ENCODE assay signal across 10 mouse cellular contexts in genomic region chrX:159459006-159459654, GRCm38 (mm10). TPM values are rescaled to one million over a fixed set of nuclear protein-coding genes. Genes with fewer than 3 reads are reported as not detected.
DNase-seq lines count a peak whose midpoint lies in the region; ATAC-seq and TF ChIP-seq lines count a peak whose summit lies in the region.
"Had no signal": no experiment of that assay in that cellular context is flagged by ENCODE, and none has a peak within 500 bp of the region (broad histone marks: within the 10 kb centered on the region; RNA-seq: fewer than 3 reads in every experiment).

No protein-coding gene starts in this region.

- H3K4me3 ChIP-seq in forebrain, embryonic 13.5 days = peak overlapping the region; percentile 21
- H3K4me3 ChIP-seq in midbrain, embryonic 12.5 days = peak overlapping the region; percentile 32
- H3K4me3 ChIP-seq: heart, embryonic 13.5 days had no signal

- no peaks in the 10 kb centered on the region for H3K4me1 ChIP-seq in forebrain, embryonic 13.5 days
- H3K4me1 ChIP-seq in midbrain, embryonic 12.5 days = peaks cover 2% of the 10 kb centered on the region; the same call in 1 of the 2 replicates
- H3K4me1 ChIP-seq: heart, embryonic 13.5 days had no signal

- peak overlapping the region; percentile 46 for H3K4me2 ChIP-seq in forebrain, embryonic 13.5 days
- peak overlapping the region; percentile 42 for H3K4me2 ChIP-seq in midbrain, embryonic 12.5 days (replicated peaks)
- H3K4me2 ChIP-seq: heart, embryonic 13.5 days had no signal

- H3K36me3 ChIP-seq in forebrain, embryonic 13.5 days (ENCODE audit: poor library complexity, severe bottlenecking) = no peaks in the 10 kb centered on the region
- no peaks in the 10 kb centered on the region for H3K36me3 ChIP-seq in midbrain, embryonic 12.5 days
- H3K36me3 ChIP-seq: heart, embryonic 13.5 days had no signal

- 0 out of 2 replicates have a peak overlapping the region, but pooled peaks have one; percentile 37 for H3K9ac ChIP-seq in forebrain, embryonic 13.5 days
- H3K9ac ChIP-seq in midbrain, embryonic 12.5 days (replicated peaks) = 0 out of 2 replicates have a peak overlapping the region, but pooled peaks have one; percentile 31
- H3K9ac ChIP-seq: heart, embryonic 13.5 days had no signal

- DNase-seq in adrenal gland, postnatal 10 days = peak; percentile 9
- no peak for DNase-seq in adrenal gland, adult 2 months
- DNase-seq in brain, embryonic 14.5 days (ENCODE audit: low read depth) = peak; percentile 75
- DNase-seq in frontal cortex, postnatal 10 days (ENCODE audit: low spot score in 2 of 2) = no peak
- no peak for DNase-seq in spleen, postnatal 36 days (ENCODE audit: low spot score in 2 of 2)
- no peak for DNase-seq in adrenal gland, postnatal 25 days
- DNase-seq: thymus, postnatal 36 days had no signal

- no peak for TF ChIP-seq POLR2A in brain, embryonic 14.5 days (IDR thresholded peaks at IDR 0.05; ENCODE audit: borderline replicate concordance, extremely low read depth, insufficient read depth, insufficient read length, poor library complexity, severe bottlenecking)

- WGBS in forebrain, embryonic 13.5 days = 41% methylated on average over 7 of the region's 7 CpGs
- WGBS in midbrain, embryonic 12.5 days = 41% methylated on average over 7 of the region's 7 CpGs

- peak; percentile 88 for ATAC-seq in forebrain, embryonic 13.5 days
- peak; percentile 97 for ATAC-seq in midbrain, embryonic 12.5 days (ENCODE audit: low FRiP score, low read depth)

- TF ChIP-seq CTCF in brain, embryonic 14.5 days (IDR thresholded peaks at IDR 0.05; ENCODE audit: borderline replicate concordance, extremely low read depth, insufficient read depth, insufficient read length) = no peak

- H3K27me3 ChIP-seq in forebrain, embryonic 13.5 days = no peaks in the 10 kb centered on the region
- H3K27me3 ChIP-seq in midbrain, embryonic 12.5 days = no peaks in the 10 kb centered on the region
- H3K27me3 ChIP-seq: heart, embryonic 13.5 days had no signal

- H3K9me3 ChIP-seq in forebrain, embryonic 13.5 days (replicated peaks) = no peaks in the 10 kb centered on the region
- H3K9me3 ChIP-seq in midbrain, embryonic 12.5 days = no peaks in the 10 kb centered on the region
- H3K9me3 ChIP-seq: heart, embryonic 13.5 days had no signal

- H3K27ac ChIP-seq in forebrain, embryonic 13.5 days = no peak overlapping the region; the same call in 1 of the 2 replicates
- peak overlapping the region; percentile 70 for H3K27ac ChIP-seq in midbrain, embryonic 12.5 days (replicated peaks)
- H3K27ac ChIP-seq: heart, embryonic 13.5 days had no signal

RNA-seq across cellular contexts. Expression of gene Map7d2, which starts 44.8 kb away (rescaled TPM):
- total RNA-seq in adrenal gland, postnatal 10 days (2021) = 1 to 10 TPM; 2.6 to 3.1 TPM
- 1 to 10 TPM; 2.0 to 3.9 TPM for total RNA-seq in adrenal gland, adult 2 months (2021)
- 0.07 and 0.19 TPM in 2 replicates for polyA plus RNA-seq in adrenal gland, adult 2 months (2012; rRNA removed)
- polyA plus RNA-seq in brain, embryonic 14.5 days (2012; rRNA removed) = 8.2 and 15.0 TPM in 2 replicates
- polyA plus RNA-seq in forebrain, embryonic 13.5 days (2015; fragmentation: Nextera tagmentation; extraction: Ambion mirVana) = 12.2 and 14.6 TPM in 2 replicates
- 14.1 and 21.8 TPM in 2 replicates for polyA plus RNA-seq in midbrain, embryonic 12.5 days (2016; fragmentation: Nextera tagmentation; extraction: Ambion mirVana)
- 1.5 and 2.5 TPM in 2 replicates for total RNA-seq in adrenal gland, postnatal 25 days (2021)

Comparison
In these comparisons a context has a peak if more than half of its experiments do, and no peak if none do; other contexts are left out.
1. DNase-seq: peak in adrenal gland, postnatal 10 days (single experiment) and brain, embryonic 14.5 days (single experiment); none in adrenal gland, adult 2 months (single experiment), frontal cortex, postnatal 10 days (0 of 2), spleen, postnatal 36 days (0 of 2) and adrenal gland, postnatal 25 days (single experiment).